Mouse (Mus musculus) C2C12 (cell line): ENCODE measurements around the gene Flad1.

Experiments
- CTCF ChIP-seq: IDR thresholded peaks from one replicate; pipeline ENCODE4 v1.5.1; 2011; ENCODE audit not compliant: control insufficient read depth, insufficient read depth, insufficient read length
- MYOD1 ChIP-seq: IDR thresholded peaks from one replicate; pipeline ENCODE4 v1.6.1; 2011; ENCODE audit warnings: low read depth; ENCODE audit not compliant: control insufficient read depth, insufficient read length
- MYOG ChIP-seq: IDR thresholded peaks from one replicate; pipeline ENCODE4 v1.6.1; 2011; ENCODE audit not compliant: control insufficient read depth, insufficient read length; ENCODE audit errors: extremely low read depth

GRCm38 (mm10) chr3:89377831-89378230 lies 33.8 kb downstream of the Flad1 start:
- TF ChIP-seq CTCF (no peak), MYOD1 (no peak), MYOG (no peak)
